10 mouse cellular contexts compared by ENCODE assay signal in genomic region chr6:92468383-92468791, GRCm38 (mm10).
DNase-seq lines count a peak whose midpoint lies in the region; ATAC-seq lines count a peak whose summit lies in the region.
"Had no signal": no experiment of that assay in that cellular context is flagged by ENCODE, and none has a peak within 500 bp of the region (broad histone marks: within the 10 kb centered on the region; RNA-seq: fewer than 3 reads in every experiment).

No protein-coding gene starts in this region.

- 70% methylated on average over 3 of the region's 3 CpGs for WGBS in hindbrain, embryonic 14.5 days
- 76% methylated on average over 3 of the region's 3 CpGs for WGBS in hindbrain, embryonic 12.5 days
- WGBS in intestine, embryonic 16.5 days = 38% methylated on average over 3 of the region's 3 CpGs

- peaks cover 44% of the 10 kb centered on the region for H3K4me1 ChIP-seq in hindbrain, embryonic 14.5 days (replicated peaks; ENCODE audit: control insufficient read depth, insufficient read depth, low read length)
- peaks cover 26% of the 10 kb centered on the region for H3K4me1 ChIP-seq in hindbrain, embryonic 12.5 days
- peaks cover 40% of the 10 kb centered on the region for H3K4me1 ChIP-seq in intestine, embryonic 16.5 days (ENCODE audit: control insufficient read depth, insufficient read depth, low read length)

- no peaks in the 10 kb centered on the region for H3K9me3 ChIP-seq in hindbrain, embryonic 14.5 days (ENCODE audit: control insufficient read depth, low read length)
- H3K9me3 ChIP-seq in hindbrain, embryonic 12.5 days (replicated peaks) = no peaks in the 10 kb centered on the region
- no peaks in the 10 kb centered on the region for H3K9me3 ChIP-seq in intestine, embryonic 16.5 days (ENCODE audit: control insufficient read depth, low read length)
- H3K9me3 ChIP-seq: megakaryocyte, embryonic 14.5 days had no signal

- ATAC-seq in hindbrain, embryonic 14.5 days (ENCODE audit: low FRiP score) = no peak
- no peak for ATAC-seq in hindbrain, embryonic 12.5 days (ENCODE audit: low FRiP score)
- ATAC-seq in intestine, embryonic 16.5 days = peak; percentile 87

- H3K4me2 ChIP-seq in hindbrain, embryonic 14.5 days (replicated peaks) = no peak overlapping the region
- H3K4me2 ChIP-seq in hindbrain, embryonic 12.5 days (replicated peaks) = no peak overlapping the region
- no peak overlapping the region for H3K4me2 ChIP-seq in intestine, embryonic 16.5 days (ENCODE audit: low read depth, low read length)

- no peaks in the 10 kb centered on the region for H3K27me3 ChIP-seq in hindbrain, embryonic 14.5 days (ENCODE audit: control insufficient read depth, insufficient read depth, low read length)
- H3K27me3 ChIP-seq in hindbrain, embryonic 12.5 days = no peaks in the 10 kb centered on the region
- H3K27me3 ChIP-seq in intestine, embryonic 16.5 days (replicated peaks; ENCODE audit: control insufficient read depth, insufficient read depth, low read length) = no peaks in the 10 kb centered on the region

- no peak overlapping the region for H3K9ac ChIP-seq in hindbrain, embryonic 14.5 days
- H3K9ac ChIP-seq in hindbrain, embryonic 12.5 days = no peak overlapping the region
- no peak overlapping the region for H3K9ac ChIP-seq in intestine, embryonic 16.5 days (ENCODE audit: low read depth, low read length)

- H3K27ac ChIP-seq in hindbrain, embryonic 14.5 days = peak overlapping the region; percentile 68
- H3K27ac ChIP-seq in hindbrain, embryonic 12.5 days = no peak overlapping the region; the same call in 1 of the 2 replicates
- H3K27ac ChIP-seq in intestine, embryonic 16.5 days (ENCODE audit: low read length) = peak overlapping the region; percentile 19

- DNase-seq in hindbrain, embryonic 14.5 days (ENCODE audit: low spot score) = no peak
- DNase-seq in ovary, adult 18-20 months (ENCODE audit: low spot score) = peak; percentile 44
- DNase-seq in ovary, postnatal 14 days (ENCODE audit: low spot score) = no peak
- DNase-seq in right cerebral cortex, postnatal 10 days (ENCODE audit: low spot score in 2 of 2) = no peak
- no peak for DNase-seq in right cerebral cortex, adult 18-20 months
- DNase-seq in layer of hippocampus, postnatal 36 days = no peak
- DNase-seq: cerebellum, adult 11 months had no signal

- no peaks in the 10 kb centered on the region for H3K36me3 ChIP-seq in hindbrain, embryonic 14.5 days (replicated peaks; ENCODE audit: control insufficient read depth, insufficient read depth)
- no peaks in the 10 kb centered on the region for H3K36me3 ChIP-seq in hindbrain, embryonic 12.5 days
- H3K36me3 ChIP-seq in intestine, embryonic 16.5 days (ENCODE audit: control insufficient read depth, insufficient read depth, low read length) = no peaks in the 10 kb centered on the region

- no peak overlapping the region for H3K4me3 ChIP-seq in hindbrain, embryonic 14.5 days (replicated peaks; ENCODE audit: low read length)
- no peak overlapping the region for H3K4me3 ChIP-seq in hindbrain, embryonic 12.5 days
- no peak overlapping the region for H3K4me3 ChIP-seq in intestine, embryonic 16.5 days (ENCODE audit: low read length)
- H3K4me3 ChIP-seq: megakaryocyte, embryonic 14.5 days had no signal
